Comparison of ENCODE assay signal across 24 mouse cellular contexts in the genomic region with DNA sequence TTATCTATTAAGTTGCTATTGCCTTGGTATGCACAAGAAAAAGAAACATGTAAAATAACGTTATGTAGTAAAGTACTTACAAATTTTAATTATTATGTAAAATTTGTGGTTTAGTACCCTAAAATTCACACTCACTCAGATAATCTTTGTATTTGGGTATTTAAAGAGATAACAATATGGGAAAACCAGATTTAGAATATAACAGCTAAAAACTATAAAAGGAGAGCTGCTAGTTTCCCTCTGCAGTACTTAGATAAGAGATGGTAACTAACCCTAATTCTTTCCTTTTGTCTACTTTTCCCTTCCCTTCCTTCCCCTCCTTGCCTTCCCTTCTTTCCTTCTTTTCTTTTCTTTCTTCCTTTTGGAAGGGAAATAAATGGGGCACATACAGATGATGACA. TPM values are rescaled to one million over a fixed set of nuclear protein-coding genes. Genes with fewer than 3 reads are reported as not detected.
"Had no signal": no experiment of that assay in that cellular context is flagged by ENCODE, and none has a peak within 500 bp of the region (broad histone marks: within the 10 kb centered on the region; RNA-seq: fewer than 3 reads in every experiment).

No protein-coding gene starts in this region.

- DNase-seq: cerebellum, adult 9-10 months; cerebellum, adult 9-11 months; cerebellum, postnatal 10 days; cerebellum, postnatal 14 days; cerebellum, postnatal 25 days; cerebellum, postnatal 36 days; embryo, embryonic 11 days; forebrain, postnatal 0 days; gastrocnemius, adult 2 months; gastrocnemius, postnatal 10 days; gastrocnemius, postnatal 14 days; gastrocnemius, postnatal 25 days; gastrocnemius, postnatal 36 days; heart, adult 18-20 months; heart, adult 2 months had no signal

- H3K27me3 ChIP-seq: embryonic facial prominence, embryonic 12.5 days; embryonic facial prominence, embryonic 13.5 days; embryonic facial prominence, embryonic 15.5 days; forebrain, embryonic 12.5 days; forebrain, embryonic 13.5 days; forebrain, embryonic 15.5 days had no signal

- H3K9ac ChIP-seq: embryonic facial prominence, embryonic 12.5 days; embryonic facial prominence, embryonic 13.5 days; embryonic facial prominence, embryonic 15.5 days; forebrain, embryonic 12.5 days; forebrain, embryonic 13.5 days; forebrain, embryonic 15.5 days; forebrain, postnatal 0 days had no signal

- H3K27ac ChIP-seq: embryonic facial prominence, embryonic 10.5 days; embryonic facial prominence, embryonic 12.5 days; embryonic facial prominence, embryonic 13.5 days; embryonic facial prominence, embryonic 15.5 days; forebrain, embryonic 10.5 days; forebrain, embryonic 12.5 days; forebrain, embryonic 13.5 days; forebrain, embryonic 15.5 days; gastrocnemius, adult 2 months; heart, adult 2 months had no signal

- H3K9me3 ChIP-seq: embryonic facial prominence, embryonic 10.5 days; embryonic facial prominence, embryonic 12.5 days; embryonic facial prominence, embryonic 13.5 days; embryonic facial prominence, embryonic 15.5 days; forebrain, embryonic 10.5 days; forebrain, embryonic 12.5 days; forebrain, embryonic 13.5 days; forebrain, embryonic 15.5 days had no signal

- H3K4me1 ChIP-seq: embryonic facial prominence, embryonic 10.5 days; embryonic facial prominence, embryonic 12.5 days; embryonic facial prominence, embryonic 13.5 days; embryonic facial prominence, embryonic 15.5 days; forebrain, embryonic 10.5 days; forebrain, embryonic 12.5 days; forebrain, embryonic 13.5 days; forebrain, embryonic 15.5 days had no signal

- H3K36me3 ChIP-seq: embryonic facial prominence, embryonic 12.5 days; embryonic facial prominence, embryonic 13.5 days; forebrain, embryonic 12.5 days; forebrain, embryonic 15.5 days had no signal

- H3K4me3 ChIP-seq: embryonic facial prominence, embryonic 10.5 days; embryonic facial prominence, embryonic 12.5 days; embryonic facial prominence, embryonic 13.5 days; embryonic facial prominence, embryonic 15.5 days; erythroblast, embryonic 14.5 days; forebrain, embryonic 10.5 days; forebrain, embryonic 12.5 days; forebrain, embryonic 13.5 days; forebrain, embryonic 15.5 days; gastrocnemius, adult 2 months; heart, adult 2 months had no signal

RNA-seq across cellular contexts. Expression of gene Ccdc18, which starts 19.9 kb away (rescaled TPM):
- total RNA-seq: gastrocnemius, adult 2 months had no signal
- polyA plus RNA-seq: heart, adult 2 months had no signal
